Mouse (Mus musculus) neural tube, embryonic 13.5 days (tissue): ENCODE data around the gene Auts2. TPM values are rescaled to one million over a fixed set of nuclear protein-coding genes. Genes with fewer than 3 reads are reported as not detected.

ENCODE experiments used
- ATAC-seq: fragments of 200-750 bp; cut with Nextera tagmentation; 2 replicates; pipeline ENCODE4 v1.8.0; 2017; ENCODE audit warnings: low read depth, mild to moderate bottlenecking, moderate TSS enrichment, moderate library complexity
- H3K27ac ChIP-seq: fragments of 300-500 bp; sonication (generic); replicated peaks from 2 replicates; pipeline ENCODE4 v1.5.1; 2015; ENCODE audit warnings: moderate library complexity, mild to moderate bottlenecking, inconsistent platforms
- H3K27me3 ChIP-seq: fragments of 300-500 bp; sonication (generic); 2 replicates; pipeline ENCODE4 v1.6.1; 2015; ENCODE audit warnings: mild to moderate bottlenecking, inconsistent platforms
- H3K36me3 ChIP-seq: fragments of 300-500 bp; sonication (generic); 2 replicates; pipeline ENCODE4 v1.6.1; 2015; ENCODE audit warnings: mild to moderate bottlenecking, inconsistent platforms
- H3K4me1 ChIP-seq: fragments of 300-500 bp; sonication (generic); replicated peaks from 2 replicates; pipeline ENCODE4 v1.6.1; 2015; ENCODE audit warnings: inconsistent platforms
- H3K4me2 ChIP-seq: fragments of 300-500 bp; sonication (generic); 2 replicates; pipeline ENCODE4 v1.6.1; 2015; ENCODE audit warnings: inconsistent platforms, mild to moderate bottlenecking, moderate library complexity
- H3K4me3 ChIP-seq: fragments of 300-500 bp; sonication (generic); 2 replicates; pipeline ENCODE4 v1.5.1; 2015; ENCODE audit warnings: mild to moderate bottlenecking, inconsistent platforms
- H3K9ac ChIP-seq: fragments of 300-500 bp; sonication (generic); 2 replicates; pipeline ENCODE4 v1.6.1; 2015; ENCODE audit warnings: moderate library complexity, mild to moderate bottlenecking, inconsistent platforms
- H3K9me3 ChIP-seq: fragments of 300-500 bp; sonication (generic); 2 replicates; pipeline ENCODE4 v1.6.1; 2016; ENCODE audit warnings: inconsistent platforms
- WGBS: fragments of 180-500 bp; shearing (Covaris S2); methylation state at CpG from one replicate; pipeline ENCODE4 v1.1.7; 2015; 5-methylcytosine and 5-hydroxymethylcytosine counted together
- polyA plus RNA-seq: library from polyadenylated mRNA; unstranded; fragments of >200 nt; fragmentation: Nextera tagmentation; extraction: Ambion mirVana; gene quantifications from 2 replicates; pipeline ENCODE4 v1.2.1, GENCODE M21; 2015

Gene Auts2
- polyA plus RNA-seq, 1 experiment from 2014 or later: 72.6 TPM

GRCm38 (mm10) chr5:131486527-131486926 lies 1056.6 kb downstream of the Auts2 start:
- no peaks in the 10 kb centered on the region for H3K27me3 ChIP-seq
- no peak overlapping the region for H3K4me3 ChIP-seq
- H3K4me2 ChIP-seq: no peak overlapping the region
- 87% methylated on average over 4 of the region's 4 CpGs for WGBS
- no peak overlapping the region for H3K9ac ChIP-seq
- peaks cover 53% of the 10 kb centered on the region for H3K4me1 ChIP-seq
- ATAC-seq: no peak
- H3K27ac ChIP-seq: no peak overlapping the region
- H3K9me3 ChIP-seq: no peaks in the 10 kb centered on the region
- H3K36me3 ChIP-seq: no peaks in the 10 kb centered on the region

GRCm38 (mm10) chr5:131475278-131475677 lies 1067.9 kb downstream of the Auts2 start:
- no peak overlapping the region for H3K4me2 ChIP-seq
- no peaks in the 10 kb centered on the region for H3K27me3 ChIP-seq
- H3K4me3 ChIP-seq: no peak overlapping the region
- H3K27ac ChIP-seq: no peak overlapping the region
- no peak for ATAC-seq
- H3K9ac ChIP-seq: no peak overlapping the region
- H3K9me3 ChIP-seq: no peaks in the 10 kb centered on the region
- no peaks in the 10 kb centered on the region for H3K4me1 ChIP-seq
- peaks cover 70% of the 10 kb centered on the region for H3K36me3 ChIP-seq

GRCm38 (mm10) chr5:131468609-131469008 lies 1074.5 kb downstream of the Auts2 start:
- H3K4me3 ChIP-seq: no peak overlapping the region
- no peaks in the 10 kb centered on the region for H3K27me3 ChIP-seq
- no peak overlapping the region for H3K4me2 ChIP-seq
- 97% methylated on average over 4 of the region's 4 CpGs for WGBS
- H3K9ac ChIP-seq: no peak overlapping the region
- H3K9me3 ChIP-seq: no peaks in the 10 kb centered on the region
- H3K36me3 ChIP-seq: peaks cover 93% of the 10 kb centered on the region
- no peak for ATAC-seq
- peaks cover 8% of the 10 kb centered on the region for H3K4me1 ChIP-seq
- H3K27ac ChIP-seq: 0 out of 2 replicates have a peak overlapping the region, but pooled peaks have one; percentile 0

- no peaks in the 10 kb centered on the region for H3K27me3 ChIP-seq
- no peak overlapping the region for H3K27ac ChIP-seq
- no peak overlapping the region for H3K9ac ChIP-seq
- no peak overlapping the region for H3K4me3 ChIP-seq
- ATAC-seq: no peak
- peaks cover 91% of the 10 kb centered on the region for H3K36me3 ChIP-seq
- 82% methylated on average over 9 of the region's 9 CpGs for WGBS
- no peaks in the 10 kb centered on the region for H3K9me3 ChIP-seq
- no peak overlapping the region for H3K4me2 ChIP-seq
- peaks cover 20% of the 10 kb centered on the region for H3K4me1 ChIP-seq
These were observed 1077.0 kb downstream of the Auts2 start for GRCm38 (mm10) chr5:131466131-131466530.

GRCm38 (mm10) chr5:131463402-131463801 lies 1079.7 kb downstream of the Auts2 start:
- no peak overlapping the region for H3K9ac ChIP-seq
- no peaks in the 10 kb centered on the region for H3K27me3 ChIP-seq
- H3K4me2 ChIP-seq: no peak overlapping the region
- no peaks in the 10 kb centered on the region for H3K9me3 ChIP-seq
- H3K4me1 ChIP-seq: peaks cover 20% of the 10 kb centered on the region
- 47% methylated on average over 6 of the region's 6 CpGs for WGBS
- peaks cover 89% of the 10 kb centered on the region for H3K36me3 ChIP-seq
- peak overlapping the region; percentile 78 for H3K27ac ChIP-seq
- H3K4me3 ChIP-seq: no peak overlapping the region
- ATAC-seq: peak; percentile 48

GRCm38 (mm10) chr5:131459951-131460350 lies 1083.2 kb downstream of the Auts2 start:
- Histone ChIP-seq H3K4me3 (no peak overlapping the region), H3K27me3 (no peaks in the 10 kb centered on the region), H3K36me3 (peaks cover 93% of the 10 kb centered on the region), H3K27ac (no peak overlapping the region), H3K4me1 (peaks cover 35% of the 10 kb centered on the region), H3K4me2 (no peak overlapping the region), H3K9ac (no peak overlapping the region), H3K9me3 (no peaks in the 10 kb centered on the region)
- ATAC-seq: no peak
- 77% methylated on average over 6 of the region's 6 CpGs for WGBS

GRCm38 (mm10) chr5:131459549-131459948 lies 1083.6 kb downstream of the Auts2 start:
- H3K27me3 ChIP-seq: no peaks in the 10 kb centered on the region
- 81% methylated on average over 2 of the region's 2 CpGs for WGBS
- ATAC-seq: no peak
- H3K9ac ChIP-seq: no peak overlapping the region
- no peak overlapping the region for H3K4me3 ChIP-seq
- H3K27ac ChIP-seq: no peak overlapping the region
- H3K4me1 ChIP-seq: peaks cover 35% of the 10 kb centered on the region
- H3K4me2 ChIP-seq: no peak overlapping the region
- peaks cover 93% of the 10 kb centered on the region for H3K36me3 ChIP-seq
- H3K9me3 ChIP-seq: no peaks in the 10 kb centered on the region

GRCm38 (mm10) chr5:131458700-131459099 lies 1084.4 kb downstream of the Auts2 start:
- H3K4me2 ChIP-seq: no peak overlapping the region
- H3K4me3 ChIP-seq: no peak overlapping the region
- no peaks in the 10 kb centered on the region for H3K27me3 ChIP-seq
- H3K36me3 ChIP-seq: peaks cover 97% of the 10 kb centered on the region
- H3K27ac ChIP-seq: 0 out of 2 replicates have a peak overlapping the region, but pooled peaks have one; percentile 2
- H3K9ac ChIP-seq: no peak overlapping the region
- 84% methylated on average over 6 of the region's 6 CpGs for WGBS
- H3K4me1 ChIP-seq: peaks cover 28% of the 10 kb centered on the region
- no peak for ATAC-seq
- no peaks in the 10 kb centered on the region for H3K9me3 ChIP-seq

- peaks cover 95% of the 10 kb centered on the region for H3K36me3 ChIP-seq
- no peak overlapping the region for H3K9ac ChIP-seq
- ATAC-seq: no peak
- no peaks in the 10 kb centered on the region for H3K9me3 ChIP-seq
- peaks cover 21% of the 10 kb centered on the region for H3K4me1 ChIP-seq
- 78% methylated on average over 7 of the region's 7 CpGs for WGBS
- H3K4me3 ChIP-seq: no peak overlapping the region
- 0 out of 2 replicates have a peak overlapping the region, but pooled peaks have one; percentile 23 for H3K27ac ChIP-seq
- H3K27me3 ChIP-seq: no peaks in the 10 kb centered on the region
- H3K4me2 ChIP-seq: no peak overlapping the region
These were observed 1085.1 kb downstream of the Auts2 start for GRCm38 (mm10) chr5:131457999-131458398.

- Histone ChIP-seq H3K9me3 (no peaks in the 10 kb centered on the region), H3K27me3 (no peaks in the 10 kb centered on the region), H3K27ac (no peak overlapping the region), H3K4me3 (no peak overlapping the region), H3K4me1 (peaks cover 3% of the 10 kb centered on the region; the same call in 1 of the 2 replicates), H3K9ac (no peak overlapping the region), H3K36me3 (peaks cover 96% of the 10 kb centered on the region), H3K4me2 (no peak overlapping the region)
- 80% methylated on average over 7 of the region's 7 CpGs for WGBS
- ATAC-seq: no peak
These were observed 1093.8 kb downstream of the Auts2 start for GRCm38 (mm10) chr5:131449181-131449868.

- peak overlapping the region; percentile 59 for H3K27ac ChIP-seq
- peaks cover 37% of the 10 kb centered on the region for H3K36me3 ChIP-seq
- no peak overlapping the region for H3K4me2 ChIP-seq
- no peaks in the 10 kb centered on the region for H3K27me3 ChIP-seq
- no peaks in the 10 kb centered on the region for H3K9me3 ChIP-seq
- H3K4me3 ChIP-seq: no peak overlapping the region
- H3K4me1 ChIP-seq: peaks cover 15% of the 10 kb centered on the region; the same call in 1 of the 2 replicates
- no peak; the same call in 1 of the 2 replicates for ATAC-seq
- H3K9ac ChIP-seq: no peak overlapping the region
- WGBS: 62% methylated on average over 10 of the region's 10 CpGs
These were observed 1107.8 kb downstream of the Auts2 start for GRCm38 (mm10) chr5:131435239-131435876.

GRCm38 (mm10) chr5:131433291-131433690 lies 1109.9 kb downstream of the Auts2 start:
- ATAC-seq: no peak
- Histone ChIP-seq H3K27me3 (no peaks in the 10 kb centered on the region), H3K4me1 (peaks cover 26% of the 10 kb centered on the region), H3K27ac (no peak overlapping the region), H3K36me3 (peaks cover 16% of the 10 kb centered on the region), H3K4me2 (no peak overlapping the region), H3K9ac (no peak overlapping the region), H3K4me3 (no peak overlapping the region), H3K9me3 (no peaks in the 10 kb centered on the region)
- 87% methylated on average over 4 of the region's 4 CpGs for WGBS
